Mouse (Mus musculus) CH12.LX (cell line): ENCODE data around the gene Asic2.

Experiments used
- CTCF ChIP-seq, 2 experiments: IDR thresholded peaks in 1 of 2; conservative IDR thresholded peaks in 1 of 2; 2 replicates each; pipeline ENCODE4 v1.5.1; 2011 to 2012; ENCODE audit warnings: low read depth in 2 of 2, low read length in 2 of 2, improper control_type of control experiment in 1 of 2, inconsistent platforms in 1 of 2, mild to moderate bottlenecking in 1 of 2, moderate library complexity in 1 of 2
- MAFK ChIP-seq: IDR thresholded peaks from 2 replicates; pipeline ENCODE4 v1.6.1; 2011; ENCODE audit warnings: low read length, improper control_type of control experiment; ENCODE audit not compliant: insufficient replicate concordance

- no peak for TF ChIP-seq MAFK
- TF ChIP-seq CTCF (conservative IDR thresholded peaks at IDR 0.05 in 1 of 2, IDR thresholded peaks at IDR 0.05 in 1 of 2; ENCODE audit: low read depth in 2 of 2, low read length in 2 of 2): no peak
Observed at GRCm38 (mm10) chr11:81059546-81059945, 908.7 kb downstream of the Asic2 start.
